Mouse (Mus musculus): Measurements from ENCODE around the gene Moap1. TPM values are rescaled to one million over a fixed set of nuclear protein-coding genes. Genes with fewer than 3 reads are reported as not detected.

Moap1 gene
- total RNA-seq, 1 experiment from 2014 or later, result 8.3 TPM

- peak; percentile 76 for ATAC-seq (ENCODE audit: extremely low read depth, insufficient number of reproducible peaks, low FRiP score, poor library complexity, severe bottlenecking)
Measured at GRCm38 (mm10) chr12:102744839-102745238, 1.4 kb upstream of the Moap1 start.

GRCm38 (mm10) chr12:102743036-102743588 is 349 bp downstream of the Moap1 start:
- ATAC-seq (ENCODE audit: extremely low read depth, insufficient number of reproducible peaks, low FRiP score, poor library complexity, severe bottlenecking), result no peak; the same call in 1 of the 2 replicates

- ATAC-seq (ENCODE audit: extremely low read depth, insufficient number of reproducible peaks, low FRiP score, poor library complexity, severe bottlenecking), result no peak
Measured at GRCm38 (mm10) chr12:102742056-102742455, 1.4 kb downstream of the Moap1 start.

GRCm38 (mm10) chr12:102740285-102740684 is 3.2 kb downstream of the Moap1 start:
- ATAC-seq (ENCODE audit: extremely low read depth, insufficient number of reproducible peaks, low FRiP score, poor library complexity, severe bottlenecking), result no peak

GRCm38 (mm10) chr12:102739096-102739495 is 4.4 kb downstream of the Moap1 start:
- ATAC-seq (ENCODE audit: extremely low read depth, insufficient number of reproducible peaks, low FRiP score, poor library complexity, severe bottlenecking), result no peak

GRCm38 (mm10) chr12:102733381-102733780 is 10.1 kb downstream of the Moap1 start:
- ATAC-seq (ENCODE audit: extremely low read depth, insufficient number of reproducible peaks, low FRiP score, poor library complexity, severe bottlenecking), result peak; percentile 82

- no peak for ATAC-seq (ENCODE audit: extremely low read depth, insufficient number of reproducible peaks, low FRiP score, poor library complexity, severe bottlenecking)
Measured at GRCm38 (mm10) chr12:102730798-102731619, 12.5 kb downstream of the Moap1 start.

- ATAC-seq (ENCODE audit: extremely low read depth, insufficient number of reproducible peaks, low FRiP score, poor library complexity, severe bottlenecking), result no peak
Measured at GRCm38 (mm10) chr12:102729855-102730797, 13.3 kb downstream of the Moap1 start.

GRCm38 (mm10) chr12:102725761-102726175 is 17.7 kb downstream of the Moap1 start:
- no peak for ATAC-seq (ENCODE audit: extremely low read depth, insufficient number of reproducible peaks, low FRiP score, poor library complexity, severe bottlenecking)

- ATAC-seq (ENCODE audit: extremely low read depth, insufficient number of reproducible peaks, low FRiP score, poor library complexity, severe bottlenecking), result no peak
Measured at GRCm38 (mm10) chr12:102725146-102725545, 18.3 kb downstream of the Moap1 start.

GRCm38 (mm10) chr12:102723861-102724260 is 19.6 kb downstream of the Moap1 start:
- no peak for ATAC-seq (ENCODE audit: extremely low read depth, insufficient number of reproducible peaks, low FRiP score, poor library complexity, severe bottlenecking)

GRCm38 (mm10) chr12:102722966-102723365 is 20.5 kb downstream of the Moap1 start:
- no peak for ATAC-seq (ENCODE audit: extremely low read depth, insufficient number of reproducible peaks, low FRiP score, poor library complexity, severe bottlenecking)

- no peak for ATAC-seq (ENCODE audit: extremely low read depth, insufficient number of reproducible peaks, low FRiP score, poor library complexity, severe bottlenecking)
Measured at GRCm38 (mm10) chr12:102722451-102722850, 21.0 kb downstream of the Moap1 start.

- peak; percentile 72; the same call in 1 of the 2 replicates for ATAC-seq (ENCODE audit: extremely low read depth, insufficient number of reproducible peaks, low FRiP score, poor library complexity, severe bottlenecking)
Measured at GRCm38 (mm10) chr12:102719552-102720315, 23.7 kb downstream of the Moap1 start.

GRCm38 (mm10) chr12:102714654-102715395 is 28.6 kb downstream of the Moap1 start:
- no peak for ATAC-seq (ENCODE audit: extremely low read depth, insufficient number of reproducible peaks, low FRiP score, poor library complexity, severe bottlenecking)

- ATAC-seq (ENCODE audit: extremely low read depth, insufficient number of reproducible peaks, low FRiP score, poor library complexity, severe bottlenecking), result peak; percentile 70
Measured at GRCm38 (mm10) chr12:102714116-102714515, 29.3 kb downstream of the Moap1 start.

- ATAC-seq (ENCODE audit: extremely low read depth, insufficient number of reproducible peaks, low FRiP score, poor library complexity, severe bottlenecking), result peak; percentile 40; the same call in 1 of the 2 replicates
Measured at GRCm38 (mm10) chr12:102713153-102713865, 30.2 kb downstream of the Moap1 start.
